Mouse (Mus musculus) liver, adult 2 months (tissue): ENCODE measurements around the gene Prr3. TPM values are rescaled to one million over a fixed set of nuclear protein-coding genes. Genes with fewer than 3 reads are reported as not detected.
"Not testable (repeated sequence)": the region's sequence is repeated elsewhere in the genome, so short reads cannot be mapped to it uniquely, and the experiment has no call there.

Source experiments
- DNase-seq: peaks from one replicate; pipeline ENCODE4 v3.0.0-alpha.2; 2011; ENCODE audit warnings: low read depth, low spot score; ENCODE audit errors: extremely low read depth
- H3K27ac ChIP-seq: fragments of 200-500 bp; replicated peaks from 2 replicates; pipeline ENCODE4 v1.5.1; 2012; ENCODE audit warnings: low read depth, mild to moderate bottlenecking, control low read depth, inconsistent platforms, low read length; ENCODE audit not compliant: insufficient read depth
- H3K27me3 ChIP-seq: fragments of 200-500 bp; 2 replicates; pipeline ENCODE4 v1.6.1; 2012; ENCODE audit warnings: mild to moderate bottlenecking, moderate library complexity, low read length, inconsistent platforms; ENCODE audit not compliant: control insufficient read depth, insufficient read depth
- H3K36me3 ChIP-seq: fragments of 200-500 bp; 2 replicates; pipeline ENCODE4 v1.6.1; 2012; ENCODE audit warnings: low read length, inconsistent platforms; ENCODE audit not compliant: control insufficient read depth, insufficient read depth
- H3K4me1 ChIP-seq: fragments of 200-500 bp; 2 replicates; pipeline ENCODE4 v1.6.1; 2011; ENCODE audit warnings: low read length; ENCODE audit not compliant: control insufficient read depth, insufficient read depth
- H3K4me3 ChIP-seq: fragments of 200-500 bp; 2 replicates; pipeline ENCODE4 v1.5.1; 2011; ENCODE audit warnings: low read depth, mild to moderate bottlenecking, control low read depth, low read length, moderate library complexity; ENCODE audit not compliant: insufficient read depth
- H3K79me2 ChIP-seq: fragments of 200-500 bp; 2 replicates; pipeline ENCODE4 v1.6.1; 2012; ENCODE audit warnings: inconsistent platforms, mild to moderate bottlenecking, low read length, moderate library complexity; ENCODE audit not compliant: control insufficient read depth, insufficient read depth
- H3K9ac ChIP-seq: fragments of 200-500 bp; 2 replicates; pipeline ENCODE4 v1.6.1; 2012; ENCODE audit warnings: low read depth, mild to moderate bottlenecking, control low read depth, inconsistent platforms, low read length
- CTCF ChIP-seq: fragments of 200-500 bp; IDR thresholded peaks from 2 replicates; pipeline ENCODE4 v1.5.1; 2011; ENCODE audit warnings: low read depth, low read length, control low read depth
- POLR2A ChIP-seq: fragments of 200-500 bp; IDR thresholded peaks from 2 replicates; pipeline ENCODE4 v1.6.1; 2011; ENCODE audit warnings: low read length, control low read depth; ENCODE audit not compliant: insufficient read depth; ENCODE audit errors: extremely low read depth
- WGBS: fragments of 180-500 bp; shearing (Covaris S2); methylation state at CpG from one replicate; pipeline ENCODE4 v1.1.7; 2018; 5-methylcytosine and 5-hydroxymethylcytosine counted together
- polyA plus RNA-seq: library from polyadenylated mRNA; depleted of rRNA; stranded (reverse); fragments of >200 nt; gene quantifications from 2 replicates; pipeline ENCODE4 v1.2.3, GENCODE M21; 2012
- total RNA-seq: library from RNA; depleted of rRNA; stranded (reverse); fragments of >200 nt; gene quantifications from 2 replicates; pipeline ENCODE4 v1.2.3, GENCODE M21; 2014

The Prr3 gene
- total and polyA plus RNA-seq, 2 experiments = 1.8 to 8.3 TPM

- peaks cover 2% of the 10 kb centered on the region; the same call in 1 of the 2 replicates for H3K36me3 ChIP-seq
- H3K4me3 ChIP-seq = peak overlapping the region; percentile 59
- TF ChIP-seq POLR2A (no peak), CTCF (no peak)
- H3K27me3 ChIP-seq = no peaks in the 10 kb centered on the region
- H3K79me2 ChIP-seq = no peaks in the 10 kb centered on the region
- H3K27ac ChIP-seq = peak overlapping the region; percentile 87
- peaks cover 9% of the 10 kb centered on the region for H3K4me1 ChIP-seq
- no peak for DNase-seq
- H3K9ac ChIP-seq = peak overlapping the region; percentile 54; the same call in 1 of the 2 replicates
- 53% methylated on average over 3 of the region's 3 CpGs for WGBS
These were observed 39.5 kb upstream of the Prr3 start for GRCm38 (mm10) chr17:36019519-36019918.

- H3K27me3 ChIP-seq = no peaks in the 10 kb centered on the region
- H3K4me3 ChIP-seq = 0 out of 2 replicates have a peak overlapping the region, but pooled peaks have one; percentile 5
- TF ChIP-seq POLR2A (no peak), CTCF (no peak)
- H3K27ac ChIP-seq = no peak overlapping the region
- peaks cover 8% of the 10 kb centered on the region for H3K4me1 ChIP-seq
- no peak overlapping the region for H3K9ac ChIP-seq
- no peaks in the 10 kb centered on the region for H3K79me2 ChIP-seq
- DNase-seq = no peak
- WGBS = 66% methylated on average over 2 of the region's 2 CpGs
- peaks cover 6% of the 10 kb centered on the region; the same call in 1 of the 2 replicates for H3K36me3 ChIP-seq
These were observed 38.9 kb upstream of the Prr3 start for GRCm38 (mm10) chr17:36018979-36019378.

GRCm38 (mm10) chr17:36017046-36017445 is 37.0 kb upstream of the Prr3 start:
- Histone ChIP-seq H3K9ac (no peak overlapping the region), H3K36me3 (peaks cover 6% of the 10 kb centered on the region; the same call in 1 of the 2 replicates), H3K27ac (no peak overlapping the region), H3K27me3 (no peaks in the 10 kb centered on the region), H3K4me1 (0 out of 2 replicates have a peak, but pooled peaks cover 3% of the 10 kb centered on the region), H3K4me3 (no peak overlapping the region), H3K79me2 (no peaks in the 10 kb centered on the region)
- WGBS = 91% methylated on average over 5 of the region's 5 CpGs
- DNase-seq = no peak
- TF ChIP-seq POLR2A (no peak), CTCF (no peak)

GRCm38 (mm10) chr17:36014977-36015376 is 34.9 kb upstream of the Prr3 start:
- H3K4me1 ChIP-seq = no peaks in the 10 kb centered on the region
- H3K4me3 ChIP-seq = no peak overlapping the region
- no peaks in the 10 kb centered on the region for H3K79me2 ChIP-seq
- H3K9ac ChIP-seq = no peak overlapping the region
- WGBS = 98% methylated on average over 5 of the region's 5 CpGs
- TF ChIP-seq CTCF (no peak), POLR2A (no peak)
- no peak overlapping the region for H3K27ac ChIP-seq
- no peaks in the 10 kb centered on the region for H3K27me3 ChIP-seq
- H3K36me3 ChIP-seq = peaks cover 6% of the 10 kb centered on the region; the same call in 1 of the 2 replicates
- DNase-seq = no peak

- not testable (repeated sequence) for H3K27me3 ChIP-seq, H3K27ac ChIP-seq, H3K9ac ChIP-seq, DNase-seq, H3K4me3 ChIP-seq, H3K4me1 ChIP-seq, H3K36me3 ChIP-seq
- WGBS = 75% methylated on average over 7 of the region's 7 CpGs
- H3K79me2 ChIP-seq = peaks cover 32% of the 10 kb centered on the region
These were observed 24.4 kb upstream of the Prr3 start for GRCm38 (mm10) chr17:36004409-36004808.

GRCm38 (mm10) chr17:36003331-36003730 is 23.3 kb upstream of the Prr3 start:
- Histone ChIP-seq H3K36me3 (no peaks in the 10 kb centered on the region; the same call in 1 of the 2 replicates), H3K9ac (no peak overlapping the region), H3K4me3 (no peak overlapping the region), H3K27me3 (no peaks in the 10 kb centered on the region), H3K27ac (no peak overlapping the region), H3K79me2 (peaks cover 32% of the 10 kb centered on the region), H3K4me1 (peaks cover 1% of the 10 kb centered on the region; the same call in 1 of the 2 replicates)
- no peak for TF ChIP-seq POLR2A
- no peak for TF ChIP-seq CTCF
- WGBS = 95% methylated on average over 7 of the region's 7 CpGs
- no peak for DNase-seq
